Mouse (Mus musculus) brain, embryonic 14.5 days (tissue): ENCODE results near the gene Cdk14.

Experiments
- CTCF ChIP-seq: fragments of 200-500 bp; IDR thresholded peaks from 2 replicates; pipeline ENCODE4 v1.5.1; 2012; ENCODE audit warnings: inconsistent platforms, mild to moderate bottlenecking, moderate library complexity, borderline replicate concordance; ENCODE audit not compliant: insufficient read depth, insufficient read length; ENCODE audit errors: extremely low read depth
- POLR2A ChIP-seq: fragments of 200-500 bp; IDR thresholded peaks from 2 replicates; pipeline ENCODE4 v1.6.1; 2012; ENCODE audit warnings: mild to moderate bottlenecking, inconsistent platforms, borderline replicate concordance; ENCODE audit not compliant: poor library complexity, insufficient read depth, insufficient read length, severe bottlenecking; ENCODE audit errors: extremely low read depth

- TF ChIP-seq CTCF = no peak
- no peak for TF ChIP-seq POLR2A
Measured at GRCm38 (mm10) chr5:5275321-5275720, 144.8 kb downstream of the Cdk14 start.
